Mouse (Mus musculus) CH12.LX (cell line): ENCODE measurements around the gene Il22ra1. TPM values are rescaled to one million over a fixed set of nuclear protein-coding genes. Genes with fewer than 3 reads are reported as not detected.

Experiments
- DNase-seq: peaks from one replicate; pipeline ENCODE4 v3.0.0-alpha.2; 2013; ENCODE audit errors: extremely low read depth
- H3K27ac ChIP-seq: 2 replicates; pipeline ENCODE4 v1.5.1; 2012; ENCODE audit warnings: low read depth, mild to moderate bottlenecking, control low read depth, moderate library complexity; ENCODE audit not compliant: insufficient read depth
- H3K27me3 ChIP-seq: replicated peaks from 2 replicates; pipeline ENCODE3; 2012; ENCODE audit warnings: inconsistent platforms
- H3K36me3 ChIP-seq, 2 experiments: replicated peaks in 1 of 2; 2 replicates each; pipeline versions ENCODE3 to v1.6.1; 2012; ENCODE audit warnings: inconsistent platforms in 1 of 2, low read length in 1 of 2, mild to moderate bottlenecking in 1 of 2, mixed read lengths in 1 of 2, moderate library complexity in 1 of 2; ENCODE audit not compliant: control insufficient read depth in 1 of 2, insufficient read depth in 1 of 2
- H3K4me1 ChIP-seq, 2 experiments: 2 replicates each; pipeline ENCODE4 v1.6.1; 2012; ENCODE audit warnings: inconsistent platforms in 1 of 2, moderate library complexity in 1 of 2; ENCODE audit not compliant: insufficient read depth in 2 of 2, control insufficient read depth in 1 of 2
- H3K4me2 ChIP-seq: 2 replicates; pipeline ENCODE4 v1.6.1; 2012; ENCODE audit warnings: low read depth, mild to moderate bottlenecking, control low read depth; ENCODE audit not compliant: poor library complexity, insufficient read depth, severe bottlenecking
- H3K4me3 ChIP-seq, 3 experiments: fragments of 150-350 bp in 1 of 3; sonication (generic) in 1 of 3; replicated peaks in 1 of 3; 2 replicates each; pipeline versions ENCODE3 to v1.5.1; 2011 to 2012; ENCODE audit warnings: low read depth in 2 of 3, low read length in 2 of 3, mild to moderate bottlenecking in 2 of 3, moderate library complexity in 2 of 3, control low read depth in 1 of 3, improper control_type of control experiment in 1 of 3, inconsistent platforms in 1 of 3, mixed read lengths in 1 of 3; ENCODE audit not compliant: poor library complexity in 1 of 3
- H3K79me2 ChIP-seq: replicated peaks from 2 replicates; pipeline ENCODE4 v1.6.1; 2012; ENCODE audit warnings: mild to moderate bottlenecking, moderate library complexity; ENCODE audit not compliant: control insufficient read depth, poor library complexity, insufficient read depth, severe bottlenecking; ENCODE audit errors: extremely low read depth
- H3K9ac ChIP-seq: 2 replicates; pipeline ENCODE4 v1.6.1; 2012; ENCODE audit warnings: low read depth, mild to moderate bottlenecking, control low read depth, moderate library complexity; ENCODE audit not compliant: insufficient read depth
- H3K9me3 ChIP-seq: replicated peaks from 2 replicates; pipeline ENCODE3; 2012; ENCODE audit warnings: low read length, inconsistent platforms, mixed read lengths
- CHD2 ChIP-seq: IDR thresholded peaks from 2 replicates; pipeline ENCODE4 v1.6.1; 2011; ENCODE audit warnings: low read length, improper control_type of control experiment
- ELF1 ChIP-seq: IDR thresholded peaks from 2 replicates; pipeline ENCODE4 v1.6.1; 2014; ENCODE audit warnings: low read depth, mild to moderate bottlenecking, inconsistent platforms, low read length, improper control_type of control experiment
- GABPA ChIP-seq: IDR thresholded peaks from 2 replicates; pipeline ENCODE4 v1.6.1; 2012; ENCODE audit warnings: low read depth, low read length, improper control_type of control experiment, inconsistent platforms; ENCODE audit not compliant: insufficient replicate concordance
- JUND ChIP-seq: conservative IDR thresholded peaks from 2 replicates; pipeline ENCODE4 v1.6.1; 2011; ENCODE audit warnings: low read depth, low read length, improper control_type of control experiment
- MAFK ChIP-seq: IDR thresholded peaks from 2 replicates; pipeline ENCODE4 v1.6.1; 2011; ENCODE audit warnings: low read length, improper control_type of control experiment; ENCODE audit not compliant: insufficient replicate concordance
- MEF2A ChIP-seq: IDR thresholded peaks from 2 replicates; pipeline ENCODE4 v1.6.1; 2014; ENCODE audit warnings: low read depth, mild to moderate bottlenecking, inconsistent platforms, low read length, improper control_type of control experiment, borderline replicate concordance
- NELFE ChIP-seq: IDR thresholded peaks from 2 replicates; pipeline ENCODE4 v1.6.1; 2011; ENCODE audit warnings: low read depth, low read length, improper control_type of control experiment
- POLR2AphosphoS2 ChIP-seq: IDR thresholded peaks from 2 replicates; pipeline ENCODE4 v1.6.1; 2011; ENCODE audit warnings: low read depth, low read length, improper control_type of control experiment
- RAD21 ChIP-seq: IDR thresholded peaks from 2 replicates; pipeline ENCODE4 v1.6.1; 2011; ENCODE audit warnings: low read depth, mild to moderate bottlenecking, low read length, improper control_type of control experiment, moderate library complexity
- RCOR1 ChIP-seq: conservative IDR thresholded peaks from 2 replicates; pipeline ENCODE4 v1.6.1; 2012; ENCODE audit warnings: low read depth, mild to moderate bottlenecking, inconsistent platforms, low read length, improper control_type of control experiment
- SIN3A ChIP-seq: IDR thresholded peaks from 2 replicates; pipeline ENCODE4 v1.6.1; 2012; ENCODE audit warnings: low read length, improper control_type of control experiment, inconsistent platforms
- SMC3 ChIP-seq: IDR thresholded peaks from 2 replicates; pipeline ENCODE4 v1.6.1; 2011; ENCODE audit warnings: low read depth, low read length, improper control_type of control experiment
- TCF12 ChIP-seq: IDR thresholded peaks from 2 replicates; pipeline ENCODE4 v1.6.1; 2014; ENCODE audit warnings: low read depth, mild to moderate bottlenecking, inconsistent platforms, low read length, improper control_type of control experiment
- UBTF ChIP-seq: IDR thresholded peaks from 2 replicates; pipeline ENCODE4 v1.6.1; 2012; ENCODE audit warnings: low read depth, mild to moderate bottlenecking, inconsistent platforms, low read length, improper control_type of control experiment, moderate library complexity
- USF1 ChIP-seq: IDR thresholded peaks from 2 replicates; pipeline ENCODE4 v1.6.1; 2014; ENCODE audit warnings: low read depth, mild to moderate bottlenecking, inconsistent platforms, low read length, improper control_type of control experiment
- ZC3H11A ChIP-seq: IDR thresholded peaks from 2 replicates; pipeline ENCODE4 v1.6.1; 2012; ENCODE audit warnings: low read depth, mild to moderate bottlenecking, inconsistent platforms, low read length, improper control_type of control experiment
- ZNF384 ChIP-seq: IDR thresholded peaks from 2 replicates; pipeline ENCODE4 v1.6.1; 2012; ENCODE audit warnings: low read depth, low read length, improper control_type of control experiment, inconsistent platforms
- dilution Hi-C: fragments of 300-500 bp; cut with MboI; formaldehyde crosslinking; loops from 2 replicates; pipeline ENCODE4 v1.14.3; 2020; ENCODE audit warnings: low sequenced_read_pairs; ENCODE audit not compliant: extremely low pct_unique_long_range_greater_than_20kb, extremely low pct_ligation_motif_present
- in situ Hi-C: fragments of 300-500 bp; cut with MboI; formaldehyde crosslinking; loops from 3 replicates; pipeline ENCODE4 v1.14.3; 2019; ENCODE audit warnings: low sequenced_read_pairs, low pct_ligation_motif_present, low pct_unique_long_range_greater_than_20kb, mixed read lengths
- polyA plus RNA-seq: library from polyadenylated mRNA; unstranded; fragments of >175 nt; gene quantifications from 2 replicates; pipeline ENCODE4 v1.2.1, GENCODE M21; 2012; ENCODE audit warnings: low read depth; ENCODE audit not compliant: insufficient read length
- total RNA-seq, 2 experiments: library from RNA; depleted of rRNA; stranded (reverse); fragments of 300-350 nt in 1 of 2; fragments of >200 nt in 1 of 2; gene quantifications; 2 replicates each; pipeline ENCODE4 v1.2.3; 2012 to 2014

The Il22ra1 gene
- total and polyA plus RNA-seq, 3 experiments = not detected

- H3K4me1 ChIP-seq = no peaks in the 10 kb centered on the region
- H3K4me3 ChIP-seq = no peak overlapping the region
- in situ Hi-C loops = no loop called here
- H3K79me2 ChIP-seq = no peaks in the 10 kb centered on the region
- dilution Hi-C loops = no loop called here
- TF ChIP-seq ZC3H11A = no peak
- TF ChIP-seq MEF2A = no peak
- TF ChIP-seq POLR2AphosphoS2 = no peak
- TF ChIP-seq UBTF = no peak
- no peak for TF ChIP-seq NELFE
- TF ChIP-seq SIN3A = no peak
- no peak for TF ChIP-seq CHD2
- TF ChIP-seq USF1 = no peak
- TF ChIP-seq ZNF384 = no peak
- no peak for TF ChIP-seq TCF12
- no peak for TF ChIP-seq SMC3
- no peak for DNase-seq
- no peak overlapping the region for H3K27ac ChIP-seq
- H3K9me3 ChIP-seq = peaks cover 19% of the 10 kb centered on the region
- H3K27me3 ChIP-seq = peaks cover 47% of the 10 kb centered on the region
- H3K9ac ChIP-seq = no peak overlapping the region
- H3K36me3 ChIP-seq = no peaks in the 10 kb centered on the region
- no peak overlapping the region for H3K4me2 ChIP-seq
Observed at GRCm38 (mm10) chr4:135730951-135731350, 3.0 kb downstream of the Il22ra1 start.

DNA sequence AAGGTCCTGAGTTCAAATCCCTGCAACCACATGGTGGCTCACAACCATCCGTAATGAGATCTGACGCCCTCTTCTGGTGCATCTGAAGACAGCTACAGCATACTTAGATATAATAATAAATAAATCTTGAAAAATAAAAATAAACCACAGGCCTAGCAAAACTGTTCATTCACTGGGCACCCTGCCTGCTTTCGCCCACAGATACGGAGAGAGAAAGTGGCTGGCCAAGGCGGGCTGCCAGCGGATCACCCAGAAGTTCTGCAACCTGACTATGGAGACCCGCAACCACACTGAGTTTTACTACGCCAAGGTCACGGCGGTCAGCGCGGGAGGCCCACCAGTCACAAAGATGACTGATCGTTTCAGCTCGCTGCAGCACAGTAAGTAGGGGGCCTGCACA lies 5.9 kb downstream of the Il22ra1 start:
- DNase-seq = no peak
- Histone ChIP-seq H3K9me3 (peaks cover 19% of the 10 kb centered on the region), H3K79me2 (no peaks in the 10 kb centered on the region), H3K4me3 (no peak overlapping the region), H3K4me2 (no peak overlapping the region), H3K9ac (no peak overlapping the region), H3K4me1 (peaks cover 4 to 17% of the 10 kb centered on the region in 2 experiments), H3K36me3 (no peaks in the 10 kb centered on the region), H3K27me3 (peaks cover 23% of the 10 kb centered on the region), H3K27ac (no peak overlapping the region)
- TF ChIP-seq MAFK = no peak
- TF ChIP-seq RCOR1 = no peak
- no peak for TF ChIP-seq UBTF
- no peak for TF ChIP-seq ELF1
- no peak for TF ChIP-seq ZNF384
- TF ChIP-seq RAD21 = no peak
- TF ChIP-seq GABPA = no peak
- TF ChIP-seq JUND = no peak
- in situ Hi-C loops = no loop called here
- dilution Hi-C loops = no loop called here
